Mouse (Mus musculus) lung, postnatal 0 days (tissue): ENCODE results near the gene Rcvrn.
A peak's percentile ranks its signal among the peaks of the same experiment; 100 is the strongest.

ENCODE experiments used
- CTCF ChIP-seq: IDR thresholded peaks from 2 replicates; pipeline ENCODE4 v1.5.1; 2016; ENCODE audit warnings: antibody characterized with exemption, mild to moderate bottlenecking
- EP300 ChIP-seq: IDR thresholded peaks from 2 replicates; pipeline ENCODE4 v1.6.1; 2016; ENCODE audit warnings: antibody characterized with exemption, mild to moderate bottlenecking, control low read depth

GRCm38 (mm10) chr11:67657685-67658382 lies 37.3 kb upstream of the Rcvrn start:
- peak; percentile 93 for TF ChIP-seq CTCF
- TF ChIP-seq EP300, result no peak
